Mouse (Mus musculus) limb, embryonic 11.5 days (tissue): ENCODE measurements at regions not wholly inside any gene's neighbourhood (a gene's known extent, or its start where the extent isn't known, plus 50 kb on each side); places are given as distances from the start of the nearest gene placed in this dataset.

ENCODE experiments used
- ATAC-seq: fragments of 200-750 bp; cut with Nextera tagmentation; 2 replicates; pipeline ENCODE4 v1.8.0; 2017; ENCODE audit warnings: low read depth; ENCODE audit not compliant: insufficient number of reproducible peaks, low FRiP score, low TSS enrichment
- DNase-seq: peaks from one replicate; pipeline ENCODE4 v3.0.0-alpha.2; 2015; ENCODE audit warnings: low spot score
- H3K27ac ChIP-seq: fragments of 300-500 bp; sonication (generic); replicated peaks from 2 replicates; pipeline ENCODE4 v1.5.1; 2014; ENCODE audit warnings: low read depth, mild to moderate bottlenecking, low read length
- H3K27me3 ChIP-seq: fragments of 300-500 bp; sonication (generic); 2 replicates; pipeline ENCODE4 v1.6.1; 2014; ENCODE audit warnings: mild to moderate bottlenecking, low read length, mixed read lengths; ENCODE audit not compliant: control insufficient read depth, insufficient read depth
- H3K36me3 ChIP-seq: fragments of 300-500 bp; sonication (generic); 2 replicates; pipeline ENCODE4 v1.6.1; 2014; ENCODE audit warnings: mild to moderate bottlenecking, low read length, moderate library complexity, mixed read lengths; ENCODE audit not compliant: control insufficient read depth, insufficient read depth
- H3K4me1 ChIP-seq: fragments of 300-500 bp; sonication (generic); 2 replicates; pipeline ENCODE4 v1.6.1; 2014; ENCODE audit warnings: low read length, mixed read lengths; ENCODE audit not compliant: control insufficient read depth, insufficient read depth
- H3K4me2 ChIP-seq: fragments of 300-500 bp; sonication (generic); 2 replicates; pipeline ENCODE4 v1.6.1; 2014; ENCODE audit warnings: low read depth, mild to moderate bottlenecking, moderate library complexity; ENCODE audit not compliant: severe bottlenecking
- H3K4me3 ChIP-seq: fragments of 300-500 bp; sonication (generic); 2 replicates; pipeline ENCODE4 v1.5.1; 2014; ENCODE audit warnings: low read depth, low read length
- H3K9ac ChIP-seq: fragments of 300-500 bp; sonication (generic); 2 replicates; pipeline ENCODE4 v1.6.1; 2014; ENCODE audit warnings: mild to moderate bottlenecking, low read length
- H3K9me3 ChIP-seq: fragments of 300-500 bp; sonication (generic); 2 replicates; pipeline ENCODE4 v1.6.1; 2016; ENCODE audit warnings: low read length; ENCODE audit not compliant: control insufficient read depth
- WGBS: fragments of 180-500 bp; shearing (Covaris S2); extraction: QIAGEN DNeasy Blood & Tissue Kit; methylation state at CpG from one replicate; pipeline ENCODE4 v1.1.7; 2014; 5-methylcytosine and 5-hydroxymethylcytosine counted together

DNA sequence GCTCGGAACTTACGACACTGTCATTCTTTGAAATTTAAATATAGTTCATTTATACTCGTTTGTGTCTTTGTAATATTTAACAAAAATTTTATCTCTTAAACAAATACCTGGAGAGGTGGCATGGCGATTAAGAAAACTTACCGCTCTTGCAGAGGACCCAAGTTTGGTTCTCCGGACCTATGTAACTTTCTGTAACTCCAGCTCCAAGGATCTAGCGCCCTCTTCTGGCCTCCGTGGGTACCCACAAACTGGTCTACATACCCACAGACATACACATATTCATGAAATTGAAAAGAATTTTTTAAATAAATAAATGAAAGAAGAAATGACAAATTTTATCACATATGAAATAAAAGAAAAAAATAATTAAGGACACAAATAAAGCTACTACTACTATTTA lies 136.4 kb downstream of the Atp23 start:
- Histone ChIP-seq H3K9ac (no peak overlapping the region), H3K9me3 (no peaks in the 10 kb centered on the region), H3K4me2 (no peak overlapping the region), H3K36me3 (no peaks in the 10 kb centered on the region), H3K27ac (no peak overlapping the region), H3K4me1 (no peaks in the 10 kb centered on the region), H3K27me3 (no peaks in the 10 kb centered on the region), H3K4me3 (no peak overlapping the region)
- WGBS, result 70% methylated on average over 8 of the region's 8 CpGs
- ATAC-seq, result no peak
- DNase-seq, result no peak

- no peak overlapping the region for H3K4me3 ChIP-seq
- H3K9me3 ChIP-seq, result no peaks in the 10 kb centered on the region
- no peak overlapping the region for H3K27ac ChIP-seq
- H3K4me1 ChIP-seq, result no peaks in the 10 kb centered on the region
- no peaks in the 10 kb centered on the region for H3K36me3 ChIP-seq
- H3K4me2 ChIP-seq, result no peak overlapping the region
- ATAC-seq (no peak), DNase-seq (no peak)
- 68% methylated on average over 5 of the region's 5 CpGs for WGBS
- H3K9ac ChIP-seq, result no peak overlapping the region
- H3K27me3 ChIP-seq, result no peaks in the 10 kb centered on the region
Measured at GRCm38 (mm10) chr10:126763976-126764375, 137.2 kb downstream of the Atp23 start.

GRCm38 (mm10) chr10:126758682-126759081 lies 142.5 kb downstream of the Atp23 start:
- no peak for DNase-seq
- ATAC-seq, result peak; percentile 17; the same call in 1 of the 2 replicates
- 89% methylated on average over 7 of the region's 7 CpGs for WGBS

GRCm38 (mm10) chr10:126753201-126753600 lies 148.0 kb downstream of the Atp23 start:
- ATAC-seq (0 out of 2 replicates have a peak, but pooled peaks have one; percentile 60), DNase-seq (no peak)
- no peak overlapping the region for H3K9ac ChIP-seq
- no peak overlapping the region for H3K4me3 ChIP-seq
- no peaks in the 10 kb centered on the region for H3K4me1 ChIP-seq
- WGBS, result 77% methylated on average over 6 of the region's 6 CpGs
- no peaks in the 10 kb centered on the region for H3K27me3 ChIP-seq
- H3K4me2 ChIP-seq, result no peak overlapping the region
- no peaks in the 10 kb centered on the region for H3K36me3 ChIP-seq
- no peak overlapping the region for H3K27ac ChIP-seq
- no peaks in the 10 kb centered on the region for H3K9me3 ChIP-seq

More at GRCm38 (mm10) chr10:126758682-126759081, 142.5 kb downstream of the Atp23 start:
- no peaks in the 10 kb centered on the region for H3K9me3 ChIP-seq
- H3K4me1 ChIP-seq, result no peaks in the 10 kb centered on the region
- H3K4me2 ChIP-seq, result no peak overlapping the region
- H3K4me3 ChIP-seq, result no peak overlapping the region
- H3K9ac ChIP-seq, result no peak overlapping the region
- H3K36me3 ChIP-seq, result no peaks in the 10 kb centered on the region
- H3K27ac ChIP-seq, result no peak overlapping the region
- H3K27me3 ChIP-seq, result no peaks in the 10 kb centered on the region

GRCm38 (mm10) chr10:126752699-126753098 lies 148.5 kb downstream of the Atp23 start:
- Histone ChIP-seq H3K4me3 (no peak overlapping the region), H3K9ac (no peak overlapping the region), H3K4me1 (no peaks in the 10 kb centered on the region), H3K36me3 (no peaks in the 10 kb centered on the region), H3K9me3 (no peaks in the 10 kb centered on the region), H3K27me3 (no peaks in the 10 kb centered on the region), H3K27ac (no peak overlapping the region), H3K4me2 (no peak overlapping the region)
- WGBS, result 61% methylated on average over 11 of the region's 11 CpGs
- ATAC-seq (no peak), DNase-seq (no peak)

DNA sequence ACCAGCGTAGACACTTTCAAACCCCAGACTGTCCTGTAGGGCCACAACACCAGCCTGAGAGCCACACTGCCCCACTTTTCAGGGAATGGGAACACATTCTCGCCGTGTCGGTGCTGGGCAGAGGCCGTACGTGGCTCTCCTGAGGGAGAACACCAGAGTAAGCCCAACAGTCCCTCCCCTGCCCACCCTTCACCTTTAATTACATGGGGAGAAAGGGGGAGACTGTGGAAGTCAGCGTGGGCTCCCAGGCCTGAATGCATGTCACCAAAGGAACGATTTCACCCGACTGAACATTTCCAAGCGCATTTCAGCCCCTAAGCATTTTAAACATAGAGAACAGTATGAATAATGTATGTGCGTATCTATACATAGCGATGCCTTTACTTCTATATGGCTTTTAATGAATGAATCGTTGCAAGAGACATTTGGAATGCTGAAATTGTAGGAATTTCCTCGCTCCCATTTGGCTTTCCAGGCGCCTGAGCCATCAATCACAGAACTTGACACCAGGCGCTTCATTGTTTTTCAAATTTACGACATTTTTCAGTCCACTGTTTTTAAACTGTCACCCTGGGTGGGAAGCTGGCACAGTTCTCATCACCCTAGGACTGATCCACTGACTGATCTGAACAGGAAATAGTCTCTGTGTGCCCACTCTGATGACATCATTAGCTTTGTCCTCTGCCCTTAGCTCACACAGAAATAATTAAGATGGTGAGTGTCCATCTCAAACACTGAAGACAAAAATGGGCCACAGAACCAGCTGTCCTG lies 152.3 kb downstream of the Atp23 start:
- no peak for ATAC-seq
- no peaks in the 10 kb centered on the region for H3K27me3 ChIP-seq
- H3K4me3 ChIP-seq, result no peak overlapping the region
- no peaks in the 10 kb centered on the region for H3K36me3 ChIP-seq
- no peak overlapping the region for H3K27ac ChIP-seq
- no peak for DNase-seq
- no peaks in the 10 kb centered on the region for H3K4me1 ChIP-seq
- WGBS, result 73% methylated on average over 17 of the region's 17 CpGs
- H3K4me2 ChIP-seq, result no peak overlapping the region
- no peak overlapping the region for H3K9ac ChIP-seq
- H3K9me3 ChIP-seq, result no peaks in the 10 kb centered on the region

- Histone ChIP-seq H3K9ac (no peak overlapping the region), H3K27me3 (no peaks in the 10 kb centered on the region), H3K9me3 (no peaks in the 10 kb centered on the region), H3K27ac (no peak overlapping the region), H3K36me3 (no peaks in the 10 kb centered on the region), H3K4me1 (no peaks in the 10 kb centered on the region), H3K4me3 (no peak overlapping the region), H3K4me2 (no peak overlapping the region)
- ATAC-seq (no peak), DNase-seq (no peak)
- WGBS, result 74% methylated on average over 2 of the region's 2 CpGs
Measured at GRCm38 (mm10) chr10:126734661-126735060, 166.5 kb downstream of the Atp23 start.

DNA sequence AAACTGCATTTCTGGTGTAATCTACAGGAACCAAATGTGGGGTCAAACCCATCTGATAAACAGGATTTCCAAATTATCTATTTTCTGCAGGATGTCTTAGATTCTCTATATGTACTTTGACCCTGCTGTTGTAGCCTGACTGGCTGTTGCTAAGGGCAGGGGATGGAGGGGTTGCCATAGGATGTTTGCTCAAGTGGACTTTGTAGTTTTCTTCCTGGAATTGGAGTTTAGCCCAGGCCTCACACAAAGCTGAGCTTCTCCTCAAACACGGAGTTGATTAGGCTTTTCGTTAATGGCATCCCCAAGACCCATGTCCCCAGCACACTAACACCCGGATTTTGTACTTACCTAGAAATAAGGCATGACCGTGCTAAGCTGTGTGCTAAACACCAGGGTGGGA lies 173.3 kb downstream of the Atp23 start:
- no peaks in the 10 kb centered on the region for H3K9me3 ChIP-seq
- H3K27me3 ChIP-seq, result no peaks in the 10 kb centered on the region
- no peak overlapping the region for H3K4me3 ChIP-seq
- H3K36me3 ChIP-seq, result no peaks in the 10 kb centered on the region
- H3K4me1 ChIP-seq, result no peaks in the 10 kb centered on the region
- 84% methylated on average over 4 of the region's 4 CpGs for WGBS
- ATAC-seq (no peak), DNase-seq (no peak)
- H3K27ac ChIP-seq, result no peak overlapping the region
- no peak overlapping the region for H3K4me2 ChIP-seq
- H3K9ac ChIP-seq, result no peak overlapping the region

DNA sequence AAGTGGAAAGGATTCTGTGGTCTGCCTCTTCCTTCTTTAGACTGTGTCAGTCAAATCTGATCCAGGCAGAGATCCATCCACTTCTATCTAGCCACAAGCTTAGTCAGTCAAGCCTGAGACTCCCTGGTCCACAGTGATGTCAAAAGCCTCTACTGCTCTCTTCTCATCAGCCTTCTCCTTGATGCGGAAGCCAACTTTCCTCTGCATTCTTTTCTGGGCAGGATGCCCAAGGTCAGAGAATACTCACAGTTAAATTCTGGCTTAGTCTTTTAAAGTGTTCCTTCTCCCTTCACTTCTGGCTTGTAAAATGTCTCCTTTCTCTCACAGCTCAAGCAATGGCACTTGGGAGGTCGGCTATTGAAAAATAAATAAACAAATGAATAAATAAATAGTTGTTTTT lies 183.2 kb downstream of the Atp23 start:
- ATAC-seq (no peak), DNase-seq (no peak)
- H3K9ac ChIP-seq, result no peak overlapping the region
- no peaks in the 10 kb centered on the region for H3K36me3 ChIP-seq
- no peaks in the 10 kb centered on the region for H3K9me3 ChIP-seq
- no peak overlapping the region for H3K4me2 ChIP-seq
- H3K4me3 ChIP-seq, result no peak overlapping the region
- WGBS, result 88% methylated on average over 2 of the region's 2 CpGs
- H3K27me3 ChIP-seq, result no peaks in the 10 kb centered on the region
- H3K4me1 ChIP-seq, result no peaks in the 10 kb centered on the region
- no peak overlapping the region for H3K27ac ChIP-seq
